Mouse (Mus musculus) midbrain, embryonic 14.5 days (tissue): Measurements from ENCODE around the gene Apon. TPM values are rescaled to one million over a fixed set of nuclear protein-coding genes. Genes with fewer than 3 reads are reported as not detected.

Source experiments
- ATAC-seq: fragments of 200-750 bp; cut with Nextera tagmentation; 2 replicates; pipeline ENCODE4 v1.8.0; 2017; ENCODE audit warnings: moderate number of reproducible peaks, moderate library complexity; ENCODE audit not compliant: low FRiP score, low TSS enrichment
- DNase-seq: peaks from one replicate; pipeline ENCODE4 v3.0.0-alpha.2; 2015
- H3K27ac ChIP-seq: fragments of 300-500 bp; sonication (generic); replicated peaks from 2 replicates; pipeline ENCODE4 v1.5.1; 2014; ENCODE audit warnings: mild to moderate bottlenecking, low read depth, low read length, moderate library complexity
- H3K27me3 ChIP-seq: fragments of 300-500 bp; sonication (generic); 2 replicates; pipeline ENCODE4 v1.6.1; 2014; ENCODE audit warnings: low read length, control low read depth, mixed read lengths; ENCODE audit not compliant: control insufficient read depth, insufficient read depth
- H3K36me3 ChIP-seq: fragments of 300-500 bp; sonication (generic); 2 replicates; pipeline ENCODE4 v1.6.1; 2014; ENCODE audit warnings: low read length, control low read depth; ENCODE audit not compliant: control insufficient read depth, insufficient read depth
- H3K4me1 ChIP-seq: fragments of 300-500 bp; sonication (generic); 2 replicates; pipeline ENCODE4 v1.6.1; 2014; ENCODE audit warnings: mild to moderate bottlenecking, antibody characterized with exemption, low read length, control low read depth; ENCODE audit not compliant: control insufficient read depth, insufficient read depth
- H3K4me2 ChIP-seq: fragments of 300-500 bp; sonication (generic); 2 replicates; pipeline ENCODE4 v1.6.1; 2014; ENCODE audit warnings: mild to moderate bottlenecking, low read length, moderate library complexity
- H3K4me3 ChIP-seq: fragments of 300-500 bp; sonication (generic); replicated peaks from 2 replicates; pipeline ENCODE4 v1.5.1; 2014; ENCODE audit warnings: low read depth, low read length
- H3K9ac ChIP-seq: fragments of 300-500 bp; sonication (generic); replicated peaks from 2 replicates; pipeline ENCODE4 v1.6.1; 2014; ENCODE audit warnings: mild to moderate bottlenecking, low read length, moderate library complexity
- H3K9me3 ChIP-seq: fragments of 300-500 bp; sonication (generic); 2 replicates; pipeline ENCODE4 v1.6.1; 2016; ENCODE audit warnings: low read length, control low read depth, mixed read lengths; ENCODE audit not compliant: control insufficient read depth
- WGBS: fragments of 180-500 bp; shearing (Covaris S2); extraction: QIAGEN DNeasy Blood & Tissue Kit; methylation state at CpG from one replicate; pipeline ENCODE4 v1.1.7; 2014; 5-methylcytosine and 5-hydroxymethylcytosine counted together
- polyA plus RNA-seq: library from polyadenylated mRNA; unstranded; fragments of >200 nt; fragmentation: Nextera tagmentation; extraction: Ambion mirVana; gene quantifications from 2 replicates; pipeline ENCODE4 v1.2.1, GENCODE M21; 2014

The Apon gene
- polyA plus RNA-seq, 1 experiment from 2014 or later: not detected

DNA sequence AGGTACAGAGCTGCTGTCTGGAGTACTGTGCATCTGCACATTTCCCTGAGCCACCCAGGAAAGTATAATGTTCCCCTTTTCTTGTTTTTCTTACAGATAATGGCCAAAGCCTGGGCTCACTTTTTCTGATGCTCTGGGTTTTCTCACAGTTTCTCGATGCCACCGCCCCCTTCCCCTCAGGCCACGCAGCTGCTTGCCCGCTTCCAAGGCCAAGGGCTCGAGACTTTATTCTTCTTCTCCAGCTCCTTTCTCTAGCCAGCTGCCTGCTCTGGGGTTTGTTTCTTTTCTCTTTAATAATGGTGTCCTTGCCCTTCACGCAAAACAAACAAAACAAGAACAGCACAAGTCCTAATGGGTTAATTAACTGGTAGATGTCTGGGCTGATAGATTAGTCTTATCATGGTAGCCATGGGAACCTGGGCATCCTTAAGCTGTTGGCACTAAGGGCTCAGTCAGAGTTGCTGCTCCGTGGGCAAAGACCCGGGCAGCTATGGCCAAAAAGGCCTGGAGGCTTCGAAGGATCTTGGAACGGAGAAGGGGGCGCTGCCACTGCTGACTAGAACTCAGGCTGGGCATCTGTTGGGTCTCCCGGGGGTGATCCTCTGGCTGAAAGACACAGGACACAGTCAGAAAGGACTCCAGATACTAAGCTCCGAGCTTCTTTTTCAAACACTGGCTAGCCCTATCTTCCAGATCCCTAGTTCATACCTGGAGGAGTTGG lies 42.6 kb downstream of the Apon start:
- no peak overlapping the region for H3K9ac ChIP-seq
- H3K36me3 ChIP-seq: peaks cover 15% of the 10 kb centered on the region
- no peaks in the 10 kb centered on the region for H3K9me3 ChIP-seq
- no peak overlapping the region for H3K27ac ChIP-seq
- no peak for ATAC-seq
- no peaks in the 10 kb centered on the region for H3K27me3 ChIP-seq
- H3K4me2 ChIP-seq: no peak overlapping the region
- H3K4me1 ChIP-seq: no peaks in the 10 kb centered on the region
- no peak for DNase-seq
- no peak overlapping the region for H3K4me3 ChIP-seq
- 75% methylated on average over 13 of the region's 13 CpGs for WGBS

GRCm38 (mm10) chr10:128297221-128297620 lies 43.3 kb downstream of the Apon start:
- Histone ChIP-seq H3K27ac (no peak overlapping the region), H3K4me2 (no peak overlapping the region), H3K9me3 (no peaks in the 10 kb centered on the region), H3K4me1 (peaks cover 1% of the 10 kb centered on the region), H3K27me3 (no peaks in the 10 kb centered on the region), H3K36me3 (peaks cover 9% of the 10 kb centered on the region), H3K9ac (no peak overlapping the region), H3K4me3 (no peak overlapping the region)
- WGBS: 81% methylated on average over 4 of the region's 4 CpGs
- ATAC-seq: no peak
- no peak for DNase-seq

GRCm38 (mm10) chr10:128297622-128298021 lies 43.7 kb downstream of the Apon start:
- 82% methylated on average over 11 of the region's 11 CpGs for WGBS
- no peak overlapping the region for H3K4me3 ChIP-seq
- peaks cover 5% of the 10 kb centered on the region for H3K4me1 ChIP-seq
- no peak overlapping the region for H3K27ac ChIP-seq
- ATAC-seq (no peak), DNase-seq (no peak)
- H3K36me3 ChIP-seq: peaks cover 5% of the 10 kb centered on the region
- no peak overlapping the region for H3K9ac ChIP-seq
- no peak overlapping the region for H3K4me2 ChIP-seq
- H3K9me3 ChIP-seq: no peaks in the 10 kb centered on the region
- no peaks in the 10 kb centered on the region for H3K27me3 ChIP-seq

DNA sequence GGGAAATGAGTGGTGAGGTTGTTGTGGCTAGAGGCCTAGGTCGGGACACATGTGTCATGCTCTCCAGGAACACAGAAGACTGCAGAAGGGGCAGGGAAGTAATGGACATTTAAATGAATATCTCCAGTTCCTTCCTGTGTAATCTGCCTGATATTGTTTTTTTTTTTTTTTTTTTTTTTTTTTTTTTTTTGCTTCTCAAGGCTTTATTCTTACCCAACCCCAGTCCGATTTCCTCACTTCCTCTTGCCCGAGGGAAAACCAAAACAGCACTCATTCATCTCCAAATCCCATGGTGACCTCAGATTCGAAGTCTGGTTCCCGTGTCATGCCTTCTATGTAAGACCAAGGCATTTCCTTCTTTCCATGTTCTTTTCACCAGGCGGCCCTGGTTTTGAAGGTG lies 44.3 kb downstream of the Apon start:
- Histone ChIP-seq H3K27ac (no peak overlapping the region), H3K9me3 (no peaks in the 10 kb centered on the region), H3K4me3 (no peak overlapping the region), H3K4me2 (no peak overlapping the region), H3K4me1 (peaks cover 6% of the 10 kb centered on the region), H3K9ac (no peak overlapping the region), H3K36me3 (no peaks in the 10 kb centered on the region), H3K27me3 (no peaks in the 10 kb centered on the region)
- ATAC-seq (no peak), DNase-seq (no peak)
- 78% methylated on average over 6 of the region's 6 CpGs for WGBS

DNA sequence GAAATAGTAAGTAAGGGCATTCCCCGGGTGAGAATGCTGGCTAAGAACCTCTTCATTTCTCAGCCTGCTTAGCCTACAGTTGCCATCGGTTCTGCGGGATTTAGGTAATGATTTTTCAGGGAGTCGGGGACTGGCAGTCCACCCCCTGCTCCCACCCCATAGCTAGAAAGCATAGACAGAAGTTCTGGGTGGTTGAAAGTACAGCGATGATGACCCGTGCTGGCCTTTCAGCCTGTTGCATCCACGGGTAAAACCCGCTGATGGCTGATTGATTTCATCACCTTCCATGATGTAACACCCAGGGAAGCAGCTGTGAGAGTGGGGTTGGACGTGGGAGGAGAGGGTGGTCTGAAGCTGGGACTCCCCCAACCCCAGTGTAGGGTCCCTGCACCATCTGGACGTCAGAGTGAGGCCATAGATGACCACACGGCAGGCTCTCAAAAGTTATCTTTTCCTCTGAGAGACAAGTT lies 44.8 kb downstream of the Apon start, which contains the start of gene Il23a:
Il23a (minus strand) TSS at position 51 of the 470 bp plus-strand sequence.
- Histone ChIP-seq H3K9me3 (no peaks in the 10 kb centered on the region), H3K4me3 (no peak within 1 kb of the TSS), H3K4me2 (no peak within 1 kb of the TSS), H3K9ac (no peak within 1 kb of the TSS), H3K27me3 (no peaks in the 10 kb centered on the region), H3K36me3 (no peaks in the 10 kb centered on the region), H3K27ac (no peak within 1 kb of the TSS), H3K4me1 (peaks cover 7% of the 10 kb centered on the region)
- ATAC-seq (no peak), DNase-seq (no peak)
- 83% methylated on average over 11 of the region's 11 CpGs for WGBS

GRCm38 (mm10) chr10:128302357-128302756 lies 48.5 kb downstream of the Apon start:
- peak overlapping the region; percentile 42 for H3K4me3 ChIP-seq
- ATAC-seq (no peak), DNase-seq (no peak)
- 41% methylated on average over 3 of the region's 3 CpGs for WGBS
- H3K27me3 ChIP-seq: no peaks in the 10 kb centered on the region
- H3K4me2 ChIP-seq: peak overlapping the region; percentile 70
- peak overlapping the region; percentile 95 for H3K27ac ChIP-seq
- H3K9ac ChIP-seq: peak overlapping the region; percentile 64
- no peaks in the 10 kb centered on the region for H3K36me3 ChIP-seq
- peaks cover 17% of the 10 kb centered on the region for H3K4me1 ChIP-seq
- H3K9me3 ChIP-seq: no peaks in the 10 kb centered on the region

DNA sequence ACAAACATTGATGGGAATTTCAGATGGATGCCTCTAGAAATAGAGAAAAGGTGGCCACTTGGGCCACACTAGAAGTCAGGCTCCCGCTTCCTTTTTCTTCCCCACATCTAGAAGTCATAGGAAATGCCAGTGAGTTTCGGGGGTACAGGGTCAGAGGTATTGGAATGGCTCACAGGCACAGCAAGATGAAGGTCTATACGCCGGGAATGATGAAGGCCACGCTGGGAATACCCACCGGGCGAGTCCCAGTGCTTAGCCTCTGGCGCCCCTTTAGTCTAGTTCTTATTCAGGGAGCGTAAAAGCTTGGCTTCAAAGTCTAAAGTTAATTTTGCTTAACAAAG lies 48.9 kb downstream of the Apon start:
- peak; percentile 60 for ATAC-seq
- no peaks in the 10 kb centered on the region for H3K36me3 ChIP-seq
- peak overlapping the region; percentile 95 for H3K27ac ChIP-seq
- H3K4me3 ChIP-seq: peak overlapping the region; percentile 42
- H3K9ac ChIP-seq: peak overlapping the region; percentile 64
- WGBS: under 1% methylated on average over 9 of the region's 9 CpGs
- no peaks in the 10 kb centered on the region for H3K9me3 ChIP-seq
- H3K27me3 ChIP-seq: no peaks in the 10 kb centered on the region
- no peak for DNase-seq
- H3K4me2 ChIP-seq: peak overlapping the region; percentile 70
- H3K4me1 ChIP-seq: peaks cover 17% of the 10 kb centered on the region

DNA sequence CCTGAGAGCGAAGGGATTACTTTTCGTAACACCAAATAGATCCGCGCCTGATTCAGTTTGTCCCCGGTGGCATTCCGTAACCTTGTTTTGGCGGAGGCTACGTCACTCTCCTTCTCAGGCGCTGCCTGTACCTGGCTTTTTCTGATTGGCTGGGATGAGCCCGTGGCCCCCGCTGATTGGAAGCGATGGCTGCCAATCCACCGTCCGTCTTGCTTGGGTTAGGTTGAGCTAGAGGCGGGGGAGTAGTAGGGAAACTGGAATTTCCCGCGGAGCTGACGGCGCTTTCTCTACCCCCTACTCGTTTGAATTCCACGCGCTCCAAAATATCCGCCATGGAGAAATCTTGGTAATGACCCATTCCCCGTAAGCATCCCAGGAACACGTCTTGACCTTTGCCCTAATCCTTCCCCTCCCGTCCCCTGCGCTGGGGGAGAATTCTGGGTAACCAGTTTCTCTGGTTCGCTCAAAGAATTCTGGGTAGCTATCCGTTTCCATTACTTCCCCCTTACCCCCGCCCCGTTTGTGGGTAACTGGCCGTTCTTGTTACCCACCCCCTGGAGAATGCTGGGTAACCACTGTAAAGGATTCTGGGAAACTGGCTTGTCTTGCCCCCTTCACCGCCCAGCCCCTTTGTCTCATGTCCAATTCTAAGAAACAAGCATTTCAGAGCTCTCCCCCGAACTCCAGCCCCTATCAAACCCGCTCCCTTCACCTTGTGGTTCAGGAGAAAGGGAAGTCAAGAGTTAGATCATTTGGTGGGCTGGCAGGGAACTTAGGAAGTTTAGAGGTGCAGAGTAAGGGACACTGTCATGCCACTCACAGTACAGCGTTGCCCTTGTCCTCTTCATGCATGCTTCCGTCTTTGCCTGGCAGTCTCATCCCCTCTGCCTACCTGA lies 49.5 kb downstream of the Apon start, which contains the start of gene Pan2:
Pan2 (plus strand) TSS at position 210 of the 896 bp plus-strand sequence.
- H3K27ac ChIP-seq: peak within 1 kb of the TSS; percentile 95
- H3K27me3 ChIP-seq: no peaks in the 10 kb centered on the region
- peak within 1 kb of the TSS; percentile 70 for H3K4me2 ChIP-seq
- no peaks in the 10 kb centered on the region for H3K9me3 ChIP-seq
- DNase-seq (peak; percentile 99), ATAC-seq (peak; percentile 100)
- H3K36me3 ChIP-seq: peaks cover 6% of the 10 kb centered on the region
- WGBS: 1% methylated on average over 37 of the region's 37 CpGs
- H3K9ac ChIP-seq: peak within 1 kb of the TSS; percentile 64
- H3K4me1 ChIP-seq: peaks cover 17% of the 10 kb centered on the region
- H3K4me3 ChIP-seq: peak within 1 kb of the TSS; percentile 42
